19 mouse cellular contexts compared by ENCODE assay signal in genomic region chr16:86371652-86372051, GRCm38 (mm10).
DNase-seq lines count a peak whose midpoint lies in the region; ATAC-seq and TF ChIP-seq lines count a peak whose summit lies in the region.
"Had no signal": no experiment of that assay in that cellular context is flagged by ENCODE, and none has a peak within 500 bp of the region (broad histone marks: within the 10 kb centered on the region; RNA-seq: fewer than 3 reads in every experiment).

No protein-coding gene starts in this region.

- TF ChIP-seq POLR2A in myocyte (IDR thresholded peaks at IDR 0.05; ENCODE audit: insufficient read length, low read depth): no peak

- H3K4me1 ChIP-seq in hindbrain, embryonic 14.5 days (replicated peaks; ENCODE audit: control insufficient read depth, insufficient read depth, low read length): no peaks in the 10 kb centered on the region
- H3K4me1 ChIP-seq: embryonic facial prominence, embryonic 10.5 days; embryonic facial prominence, embryonic 12.5 days; forebrain, embryonic 10.5 days; forebrain, embryonic 12.5 days had no signal

- H3ac ChIP-seq in myocyte (ENCODE audit: control insufficient read depth, insufficient read length): no peak overlapping the region

- H3K4me2 ChIP-seq in myocyte (ENCODE audit: low read depth): no peak overlapping the region
- H3K4me2 ChIP-seq in hindbrain, embryonic 14.5 days (replicated peaks): no peak overlapping the region
- H3K4me2 ChIP-seq: embryonic facial prominence, embryonic 12.5 days; forebrain, embryonic 12.5 days had no signal

- H3K9me3 ChIP-seq in hindbrain, embryonic 14.5 days (ENCODE audit: control insufficient read depth, low read length): no peaks in the 10 kb centered on the region
- H3K9me3 ChIP-seq: embryonic facial prominence, embryonic 10.5 days; embryonic facial prominence, embryonic 12.5 days; forebrain, embryonic 10.5 days; forebrain, embryonic 12.5 days had no signal

- H3K27ac ChIP-seq in hindbrain, embryonic 14.5 days: no peak overlapping the region
- H3K27ac ChIP-seq: embryonic facial prominence, embryonic 10.5 days; embryonic facial prominence, embryonic 12.5 days; forebrain, embryonic 10.5 days; forebrain, embryonic 12.5 days had no signal

- H3K4me3 ChIP-seq in myocyte: no peak overlapping the region
- no peak overlapping the region for H3K4me3 ChIP-seq in hindbrain, embryonic 14.5 days (replicated peaks; ENCODE audit: low read length)
- H3K4me3 ChIP-seq: embryonic facial prominence, embryonic 10.5 days; embryonic facial prominence, embryonic 12.5 days; forebrain, embryonic 10.5 days; forebrain, embryonic 12.5 days had no signal

- DNase-seq in 3T3-L1 (ENCODE audit: low read depth, low spot score) (peak; percentile 60), A20 (ENCODE audit: low read depth, low spot score) (peak; percentile 40), NIH3T3 (ENCODE audit: low read depth) (peak; percentile 65)
- DNase-seq in cerebellum, adult 9-11 months: no peak
- DNase-seq in hindbrain, embryonic 14.5 days (ENCODE audit: low spot score): no peak
- DNase-seq: adrenal gland, postnatal 14 days; cerebellum, adult 11-12 months; cerebellum, adult 8-10 months; cerebellum, postnatal 10 days; cerebellum, postnatal 25 days had no signal

- WGBS in hindbrain, embryonic 14.5 days: 73% methylated on average over 4 of the region's 4 CpGs

- no peaks in the 10 kb centered on the region for H3K27me3 ChIP-seq in myocyte (ENCODE audit: control insufficient read depth, insufficient read depth, insufficient read length)
- no peaks in the 10 kb centered on the region for H3K27me3 ChIP-seq in hindbrain, embryonic 14.5 days (ENCODE audit: control insufficient read depth, insufficient read depth, low read length)
- H3K27me3 ChIP-seq: embryonic facial prominence, embryonic 12.5 days; forebrain, embryonic 12.5 days had no signal

- no peak for ATAC-seq in activated CD4-positive, CD25-positive, alpha-beta regulatory T cell, adult 4 months
- ATAC-seq in hindbrain, embryonic 14.5 days (ENCODE audit: low FRiP score): no peak
- ATAC-seq: forebrain, embryonic 14.5 days; forebrain, embryonic 16.5 days had no signal

- no peaks in the 10 kb centered on the region for H3K36me3 ChIP-seq in myocyte (ENCODE audit: control insufficient read depth, insufficient read depth)
- H3K36me3 ChIP-seq in hindbrain, embryonic 14.5 days (replicated peaks; ENCODE audit: control insufficient read depth, insufficient read depth): no peaks in the 10 kb centered on the region
- H3K36me3 ChIP-seq: embryonic facial prominence, embryonic 10.5 days; embryonic facial prominence, embryonic 12.5 days; forebrain, embryonic 10.5 days; forebrain, embryonic 12.5 days; G1E had no signal

- H3K9ac ChIP-seq in hindbrain, embryonic 14.5 days: no peak overlapping the region
- H3K9ac ChIP-seq: embryonic facial prominence, embryonic 12.5 days; forebrain, embryonic 12.5 days had no signal

- H3K79me2 ChIP-seq in myocyte (ENCODE audit: control insufficient read depth, insufficient read depth): no peaks in the 10 kb centered on the region

TF ChIP-seq in myocyte, 11 proteins besides CTCF, POLR2A, EP300 and RAD21:
- TF ChIP-seq CEBPB (IDR thresholded peaks at IDR 0.05; ENCODE audit: insufficient read depth, poor library complexity, severe bottlenecking) (0 out of 2 replicates have a peak, but pooled peaks have one; percentile 36), POLR2AphosphoS2 (IDR thresholded peaks at IDR 0.05; ENCODE audit: insufficient read length, low read depth) (no peak)
TF ChIP-seq in myocyte: peak in this region for 1.

Comparison
In these comparisons a context has a peak if more than half of its experiments do, and no peak if none do; other contexts are left out.
1. DNase-seq: peak in 3T3-L1 (single experiment), A20 (single experiment) and NIH3T3 (single experiment); none in cerebellum, adult 9-11 months (single experiment) and hindbrain, embryonic 14.5 days (single experiment).